Mouse (Mus musculus) midbrain, postnatal 0 days (tissue): ENCODE measurements around the gene Tlcd2. TPM values are rescaled to one million over a fixed set of nuclear protein-coding genes. Genes with fewer than 3 reads are reported as not detected.
A peak's percentile ranks its signal among the peaks of the same experiment; 100 is the strongest.

ENCODE experiments used
- ATAC-seq: fragments of 200-750 bp; cut with Nextera tagmentation; 2 replicates; pipeline ENCODE4 v1.8.0; 2017; ENCODE audit warnings: moderate number of reproducible peaks, mild to moderate bottlenecking, moderate TSS enrichment, moderate library complexity; ENCODE audit not compliant: low FRiP score
- DNase-seq: peaks from one replicate; pipeline ENCODE4 v3.0.0-alpha.2; 2015; ENCODE audit warnings: low spot score
- H3K27ac ChIP-seq: fragments of 300-500 bp; sonication (generic); 2 replicates; pipeline ENCODE4 v1.5.1; 2014; ENCODE audit warnings: low read depth, mild to moderate bottlenecking, low read length, mixed read lengths
- H3K27me3 ChIP-seq: fragments of 300-500 bp; sonication (generic); 2 replicates; pipeline ENCODE4 v1.6.1; 2014; ENCODE audit warnings: low read length, control low read depth, mixed read lengths; ENCODE audit not compliant: insufficient read depth
- H3K36me3 ChIP-seq: fragments of 300-500 bp; sonication (generic); 2 replicates; pipeline ENCODE4 v1.6.1; 2014; ENCODE audit warnings: low read length, control low read depth, mixed read lengths; ENCODE audit not compliant: insufficient read depth
- H3K4me1 ChIP-seq: fragments of 300-500 bp; sonication (generic); 2 replicates; pipeline ENCODE4 v1.6.1; 2014; ENCODE audit warnings: mild to moderate bottlenecking, control low read depth, antibody characterized with exemption, low read length, mixed read lengths; ENCODE audit not compliant: insufficient read depth
- H3K4me2 ChIP-seq: fragments of 300-500 bp; sonication (generic); 2 replicates; pipeline ENCODE4 v1.6.1; 2014; ENCODE audit warnings: low read depth, mild to moderate bottlenecking, low read length, mixed read lengths; ENCODE audit not compliant: poor library complexity, severe bottlenecking
- H3K4me3 ChIP-seq: fragments of 300-500 bp; sonication (generic); 2 replicates; pipeline ENCODE4 v1.5.1; 2014; ENCODE audit warnings: low read depth, mild to moderate bottlenecking, low read length, moderate library complexity
- H3K9ac ChIP-seq: fragments of 300-500 bp; sonication (generic); replicated peaks from 2 replicates; pipeline ENCODE4 v1.6.1; 2014; ENCODE audit warnings: mild to moderate bottlenecking, low read length, moderate library complexity, mixed read lengths; ENCODE audit not compliant: poor library complexity, severe bottlenecking
- H3K9me3 ChIP-seq: fragments of 300-500 bp; sonication (generic); 2 replicates; pipeline ENCODE4 v1.6.1; 2016; ENCODE audit warnings: low read length, control low read depth
- CTCF ChIP-seq: IDR thresholded peaks from 2 replicates; pipeline ENCODE4 v1.5.1; 2016; ENCODE audit warnings: antibody characterized with exemption, mild to moderate bottlenecking
- WGBS: fragments of 180-500 bp; shearing (Covaris S2); extraction: QIAGEN DNeasy Blood & Tissue Kit; methylation state at CpG from one replicate; pipeline ENCODE4 v1.1.7; 2014; 5-methylcytosine and 5-hydroxymethylcytosine counted together
- polyA plus RNA-seq: library from polyadenylated mRNA; unstranded; fragments of >200 nt; fragmentation: Nextera tagmentation; extraction: Ambion mirVana; gene quantifications from 2 replicates; pipeline ENCODE4 v1.2.1, GENCODE M21; 2015
- total RNA-seq: library from RNA; depleted of rRNA; stranded (reverse); fragments of >200 nt; gene quantifications from 2 replicates; pipeline ENCODE4 v1.2.3, GENCODE M21; 2014

Tlcd2 gene
- total and polyA plus RNA-seq, 2 experiments from 2014 or later, result 0.66 to 1.9 TPM

- H3K27me3 ChIP-seq, result no peaks in the 10 kb centered on the region
- ATAC-seq (peak; percentile 22; the same call in 1 of the 2 replicates), DNase-seq (no peak)
- H3K4me1 ChIP-seq, result peaks cover 12% of the 10 kb centered on the region; the same call in 1 of the 2 replicates
- peak overlapping the region; percentile 72; the same call in 1 of the 2 replicates for H3K27ac ChIP-seq
- WGBS, result under 1% methylated on average over 23 of the region's 30 CpGs
- TF ChIP-seq CTCF, result no peak
- H3K4me3 ChIP-seq, result peak overlapping the region; percentile 86
- no peaks in the 10 kb centered on the region for H3K9me3 ChIP-seq
- H3K9ac ChIP-seq, result peak overlapping the region; percentile 78
- peak overlapping the region; percentile 98 for H3K4me2 ChIP-seq
- peaks cover 16% of the 10 kb centered on the region for H3K36me3 ChIP-seq
Measured at GRCm38 (mm10) chr11:75461743-75462252, 283 bp downstream of the Tlcd2 start.

GRCm38 (mm10) chr11:75462253-75462783 lies 803 bp downstream of the Tlcd2 start:
- no peak for ATAC-seq

DNA sequence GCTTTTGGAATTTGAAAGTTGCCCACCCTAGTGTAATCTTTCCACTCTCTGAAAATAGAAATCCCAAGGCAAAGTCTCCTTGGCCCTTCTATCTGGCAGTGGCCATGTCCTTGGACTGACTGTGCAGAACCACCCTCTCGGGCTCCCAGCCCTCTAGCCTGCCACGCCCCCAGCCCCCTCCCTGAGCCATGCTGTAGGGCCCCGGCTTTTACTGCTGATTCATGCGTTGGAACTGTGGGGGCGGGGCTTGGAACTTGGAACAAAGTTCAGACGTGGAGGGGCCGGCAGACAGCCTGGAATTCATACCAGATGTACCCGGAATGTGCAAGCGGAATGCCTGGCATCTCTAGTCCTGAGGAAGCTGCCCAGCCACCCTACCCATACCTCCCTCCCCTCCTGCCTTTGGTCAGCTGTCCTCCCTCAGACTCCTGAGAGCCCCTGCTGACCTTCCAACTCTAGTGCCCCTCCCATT lies 1.4 kb downstream of the Tlcd2 start:
- Histone ChIP-seq H3K9me3 (no peaks in the 10 kb centered on the region), H3K27me3 (no peaks in the 10 kb centered on the region), H3K4me3 (peak overlapping the region; percentile 86), H3K27ac (no peak overlapping the region), H3K4me1 (peaks cover 12% of the 10 kb centered on the region; the same call in 1 of the 2 replicates), H3K36me3 (peaks cover 16% of the 10 kb centered on the region), H3K4me2 (peak overlapping the region; percentile 98), H3K9ac (no peak overlapping the region; the same call in 1 of the 2 replicates)
- ATAC-seq (no peak), DNase-seq (peak; percentile 51)
- WGBS, result 6% methylated on average over 9 of the region's 9 CpGs
- no peak for TF ChIP-seq CTCF

More at GRCm38 (mm10) chr11:75462253-75462783, 803 bp downstream of the Tlcd2 start:
- H3K4me3 ChIP-seq, result peak overlapping the region; percentile 86
- H3K36me3 ChIP-seq, result peaks cover 16% of the 10 kb centered on the region
- DNase-seq, result peak; percentile 14
- peak overlapping the region; percentile 78 for H3K9ac ChIP-seq
- TF ChIP-seq CTCF, result no peak
- no peaks in the 10 kb centered on the region for H3K27me3 ChIP-seq
- H3K4me2 ChIP-seq, result peak overlapping the region; percentile 98
- no peak overlapping the region for H3K27ac ChIP-seq
- 5% methylated on average over 14 of the region's 16 CpGs for WGBS
- peaks cover 12% of the 10 kb centered on the region; the same call in 1 of the 2 replicates for H3K4me1 ChIP-seq
- no peaks in the 10 kb centered on the region for H3K9me3 ChIP-seq

DNA sequence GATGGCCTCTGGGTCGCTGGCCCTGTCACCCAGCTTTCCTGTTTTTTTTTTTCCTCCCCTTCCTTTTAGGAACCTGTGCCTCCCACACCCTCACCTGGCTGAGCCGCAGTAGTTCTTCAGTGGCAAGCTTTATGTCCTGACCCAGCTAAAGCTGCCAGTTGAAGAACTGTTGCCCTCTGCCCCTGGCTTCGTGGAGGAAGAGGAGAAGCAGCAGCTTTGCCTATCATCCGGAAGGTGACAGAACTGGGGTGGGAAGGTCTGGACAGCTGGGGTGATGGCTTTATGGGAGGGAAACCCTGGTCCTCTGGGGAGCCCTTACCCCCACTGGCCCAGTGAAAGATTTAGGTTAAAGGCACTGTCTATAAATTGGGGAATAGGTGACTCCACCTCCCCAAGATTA lies 2.1 kb downstream of the Tlcd2 start:
- ATAC-seq (no peak), DNase-seq (no peak)
- no peak for TF ChIP-seq CTCF
- H3K36me3 ChIP-seq, result peaks cover 16% of the 10 kb centered on the region
- no peak overlapping the region for H3K9ac ChIP-seq
- no peaks in the 10 kb centered on the region for H3K27me3 ChIP-seq
- WGBS, result 75% methylated on average over 4 of the region's 4 CpGs
- no peak overlapping the region for H3K27ac ChIP-seq
- H3K4me1 ChIP-seq, result peaks cover 12% of the 10 kb centered on the region; the same call in 1 of the 2 replicates
- no peaks in the 10 kb centered on the region for H3K9me3 ChIP-seq
- no peak overlapping the region for H3K4me3 ChIP-seq
- H3K4me2 ChIP-seq, result no peak overlapping the region

DNA sequence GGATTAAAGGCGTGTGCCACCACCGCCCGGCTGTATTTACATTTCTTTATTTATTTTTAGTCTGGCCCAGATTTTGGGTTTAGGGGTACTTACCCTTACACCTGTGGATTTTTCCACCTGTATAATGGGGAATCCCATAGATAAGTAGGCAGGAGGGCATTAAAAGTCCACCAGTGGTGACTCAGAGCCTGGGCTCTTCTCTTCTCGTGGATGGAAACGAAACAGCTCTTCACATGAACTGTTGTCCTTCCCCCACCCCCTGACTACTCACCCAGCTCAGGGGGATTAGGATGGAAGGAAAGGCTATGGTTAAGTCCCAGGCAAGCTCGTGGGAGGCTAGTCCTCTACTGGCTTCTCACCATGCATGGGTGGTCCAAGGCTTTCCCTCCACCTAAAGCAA lies 2.9 kb downstream of the Tlcd2 start:
- no peak overlapping the region for H3K4me3 ChIP-seq
- WGBS, result 86% methylated on average over 6 of the region's 6 CpGs

DNA sequence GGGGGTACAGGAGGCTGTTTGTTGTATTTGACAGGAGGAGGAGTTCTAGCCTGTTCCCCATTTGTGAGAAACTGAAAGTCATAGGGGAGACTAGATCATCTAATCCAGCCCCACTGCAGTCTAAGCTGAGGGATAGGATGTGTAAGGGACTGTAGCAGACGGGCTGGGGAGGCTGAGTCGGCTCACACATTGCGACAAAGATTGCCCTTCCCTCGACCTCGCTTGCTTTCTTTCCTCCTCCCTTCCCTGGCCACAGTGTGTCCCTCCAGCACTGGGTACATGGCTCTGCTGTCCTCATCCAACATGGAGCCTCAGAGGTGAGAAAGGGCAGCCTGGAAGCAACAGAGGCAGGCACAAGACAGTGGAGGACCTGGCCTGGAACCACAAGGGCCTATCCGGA lies 3.5 kb downstream of the Tlcd2 start:
- no peak for ATAC-seq
- TF ChIP-seq CTCF, result no peak
- H3K9ac ChIP-seq, result no peak overlapping the region

More for the DNA sequence above, 2.9 kb downstream of the Tlcd2 start:
- H3K4me2 ChIP-seq, result no peak overlapping the region
- DNase-seq (no peak), ATAC-seq (no peak)
- H3K9me3 ChIP-seq, result no peaks in the 10 kb centered on the region
- H3K27ac ChIP-seq, result no peak overlapping the region
- H3K9ac ChIP-seq, result no peak overlapping the region
- no peak for TF ChIP-seq CTCF
- H3K27me3 ChIP-seq, result no peaks in the 10 kb centered on the region
- peaks cover 16% of the 10 kb centered on the region for H3K36me3 ChIP-seq
- H3K4me1 ChIP-seq, result peaks cover 12% of the 10 kb centered on the region; the same call in 1 of the 2 replicates

More for the DNA sequence above, 3.5 kb downstream of the Tlcd2 start:
- 80% methylated on average over 6 of the region's 6 CpGs for WGBS
- Histone ChIP-seq H3K4me2 (no peak overlapping the region), H3K4me3 (no peak overlapping the region), H3K4me1 (peaks cover 8% of the 10 kb centered on the region; the same call in 1 of the 2 replicates), H3K9me3 (no peaks in the 10 kb centered on the region), H3K27ac (no peak overlapping the region), H3K27me3 (no peaks in the 10 kb centered on the region), H3K36me3 (peaks cover 16% of the 10 kb centered on the region)
- no peak for DNase-seq
